8 mouse cellular contexts compared by ENCODE assay signal in the genomic region with DNA sequence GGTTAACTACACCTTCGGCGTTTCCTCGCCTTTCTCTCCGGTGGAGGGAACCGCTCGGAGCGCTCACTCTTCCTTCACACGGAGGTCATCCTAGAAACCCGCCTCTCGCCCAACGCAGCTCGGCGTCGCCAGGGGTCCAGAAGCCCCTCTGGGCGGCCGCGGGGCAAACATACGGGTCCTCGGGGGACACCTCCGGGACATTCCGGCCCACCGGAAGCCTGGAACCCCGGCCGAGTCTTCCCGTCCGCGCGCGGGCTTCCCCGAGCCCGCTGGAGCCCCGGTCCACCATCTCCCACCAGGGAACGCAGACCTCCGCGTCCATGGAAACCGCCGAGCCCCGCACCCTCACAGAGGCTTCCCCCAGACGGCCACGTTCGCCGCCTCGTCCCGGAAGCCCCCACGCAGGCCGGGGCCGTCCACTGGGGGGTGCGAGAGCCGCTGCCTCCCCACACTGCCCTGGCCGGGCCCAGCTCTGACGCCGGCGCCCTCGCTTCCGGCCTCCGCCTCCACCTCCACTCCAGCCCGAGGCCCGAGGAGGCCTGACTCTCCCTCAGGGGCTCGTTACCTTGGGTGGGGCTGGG. TPM values are rescaled to one million over a fixed set of nuclear protein-coding genes. Genes with fewer than 3 reads are reported as not detected.
DNase-seq lines count a peak whose midpoint lies in the region; ATAC-seq and TF ChIP-seq lines count a peak whose summit lies in the region.
"Had no signal": no experiment of that assay in that cellular context is flagged by ENCODE, and none has a peak within 500 bp of the region (broad histone marks: within the 10 kb centered on the region; RNA-seq: fewer than 3 reads in every experiment).

No protein-coding gene starts in this region.

- no peaks in the 10 kb centered on the region for H3K27me3 ChIP-seq in neural tube, embryonic 11.5 days (ENCODE audit: control insufficient read depth, insufficient read depth, low read length)
- no peaks in the 10 kb centered on the region for H3K27me3 ChIP-seq in forebrain, embryonic 15.5 days
- H3K27me3 ChIP-seq in limb, embryonic 15.5 days: no peaks in the 10 kb centered on the region
- H3K27me3 ChIP-seq in neural tube, embryonic 12.5 days (replicated peaks): no peaks in the 10 kb centered on the region

- H3K9ac ChIP-seq in neural tube, embryonic 11.5 days (ENCODE audit: low read length): peak overlapping the region; percentile 96
- peak overlapping the region; percentile 92 for H3K9ac ChIP-seq in forebrain, embryonic 15.5 days (replicated peaks)
- H3K9ac ChIP-seq in limb, embryonic 15.5 days: peak overlapping the region; percentile 98
- H3K9ac ChIP-seq in neural tube, embryonic 12.5 days: peak overlapping the region; percentile 99

- TF ChIP-seq POLR2A in bone marrow macrophage, adult 2 months (IDR thresholded peaks at IDR 0.05; ENCODE audit: borderline replicate concordance, low read depth, low read length): no peak

- peak overlapping the region; percentile 88 for H3K4me3 ChIP-seq in neural tube, embryonic 11.5 days (ENCODE audit: low read depth, low read length)
- H3K4me3 ChIP-seq in bone marrow macrophage, adult 2 months (ENCODE audit: insufficient read depth, low read length): peak overlapping the region; percentile 99
- H3K4me3 ChIP-seq in forebrain, embryonic 15.5 days: peak overlapping the region; percentile 97
- H3K4me3 ChIP-seq in limb, embryonic 15.5 days: peak overlapping the region; percentile 98
- H3K4me3 ChIP-seq in neural tube, embryonic 12.5 days: peak overlapping the region; percentile 99

- DNase-seq in neural tube, embryonic 11.5 days (ENCODE audit: low spot score): no peak
- no peak for DNase-seq in neural tube, embryonic 10.5 days (ENCODE audit: extremely low spot score, low spot score)
- DNase-seq in layer of hippocampus, adult 9-11 months: no peak

- H3K4me2 ChIP-seq in neural tube, embryonic 11.5 days (ENCODE audit: low read depth): peak overlapping the region; percentile 51
- peak overlapping the region; percentile 69 for H3K4me2 ChIP-seq in forebrain, embryonic 15.5 days (replicated peaks)
- H3K4me2 ChIP-seq in limb, embryonic 15.5 days: peak overlapping the region; percentile 60
- H3K4me2 ChIP-seq in neural tube, embryonic 12.5 days (replicated peaks): peak overlapping the region; percentile 74

- no peaks in the 10 kb centered on the region; the same call in 1 of the 2 replicates for H3K36me3 ChIP-seq in neural tube, embryonic 11.5 days (ENCODE audit: control insufficient read depth, insufficient read depth, low read length)
- peaks cover 35% of the 10 kb centered on the region for H3K36me3 ChIP-seq in forebrain, embryonic 15.5 days
- peaks cover 27% of the 10 kb centered on the region for H3K36me3 ChIP-seq in limb, embryonic 15.5 days
- H3K36me3 ChIP-seq in neural tube, embryonic 12.5 days: peaks cover 28% of the 10 kb centered on the region

- WGBS in neural tube, embryonic 11.5 days: under 1% methylated on average over 56 of the region's 59 CpGs
- WGBS in forebrain, embryonic 15.5 days: under 1% methylated on average over 55 of the region's 59 CpGs
- WGBS in limb, embryonic 15.5 days: under 1% methylated on average over 57 of the region's 59 CpGs
- under 1% methylated on average over 59 of the region's 59 CpGs for WGBS in neural tube, embryonic 12.5 days

- no peaks in the 10 kb centered on the region for H3K9me3 ChIP-seq in neural tube, embryonic 11.5 days (ENCODE audit: control insufficient read depth, low read length)
- no peaks in the 10 kb centered on the region for H3K9me3 ChIP-seq in forebrain, embryonic 15.5 days
- no peaks in the 10 kb centered on the region for H3K9me3 ChIP-seq in limb, embryonic 15.5 days
- H3K9me3 ChIP-seq in neural tube, embryonic 12.5 days: no peaks in the 10 kb centered on the region

- peak; percentile 91 for ATAC-seq in neural tube, embryonic 11.5 days (ENCODE audit: insufficient read depth, low FRiP score, low TSS enrichment)
- ATAC-seq in forebrain, embryonic 15.5 days (replicated peaks): peak; percentile 90
- peak; percentile 84 for ATAC-seq in limb, embryonic 15.5 days (ENCODE audit: insufficient number of reproducible peaks, low FRiP score, low TSS enrichment, low read depth)
- peak; percentile 93 for ATAC-seq in neural tube, embryonic 12.5 days (ENCODE audit: low FRiP score, low read depth)

- no peak for TF ChIP-seq CTCF in bone marrow macrophage, adult 2 months (IDR thresholded peaks at IDR 0.05; ENCODE audit: low read depth, low read length)

- H3K4me1 ChIP-seq in neural tube, embryonic 11.5 days (ENCODE audit: control insufficient read depth, insufficient read depth, low read length): no peaks in the 10 kb centered on the region
- peaks cover 14% of the 10 kb centered on the region for H3K4me1 ChIP-seq in bone marrow macrophage, adult 2 months (ENCODE audit: control insufficient read depth, insufficient read depth, low read length)
- H3K4me1 ChIP-seq in forebrain, embryonic 15.5 days: peaks cover 29% of the 10 kb centered on the region
- peaks cover 12% of the 10 kb centered on the region for H3K4me1 ChIP-seq in limb, embryonic 15.5 days
- peaks cover 13% of the 10 kb centered on the region for H3K4me1 ChIP-seq in neural tube, embryonic 12.5 days

- H3K27ac ChIP-seq in neural tube, embryonic 11.5 days (ENCODE audit: low read depth, low read length): peak overlapping the region; percentile 98
- H3K27ac ChIP-seq in bone marrow macrophage, adult 2 months (ENCODE audit: insufficient read depth, low read depth, low read length): peak overlapping the region; percentile 83
- H3K27ac ChIP-seq in forebrain, embryonic 15.5 days (replicated peaks): peak overlapping the region; percentile 95
- H3K27ac ChIP-seq in limb, embryonic 15.5 days: peak overlapping the region; percentile 99
- peak overlapping the region; percentile 98 for H3K27ac ChIP-seq in neural tube, embryonic 12.5 days

RNA-seq across cellular contexts. Expression of gene Smndc1, which starts 0.4 kb away (rescaled TPM):
- 54.4 and 57.5 TPM in 2 replicates for polyA plus RNA-seq in neural tube, embryonic 11.5 days (2014; fragmentation: Nextera tagmentation; extraction: Ambion mirVana)
- 40.8 and 44.3 TPM in 2 replicates for polyA plus RNA-seq in bone marrow macrophage, adult 2 months (2012; ENCODE audit: insufficient read depth, insufficient read length, missing spikeins)
- 41.0 and 42.3 TPM in 2 replicates for polyA plus RNA-seq in forebrain, embryonic 15.5 days (2015; fragmentation: Nextera tagmentation; extraction: Ambion mirVana)
- 35.9 and 37.5 TPM in 2 replicates for polyA plus RNA-seq in limb, embryonic 15.5 days (2015; fragmentation: Nextera tagmentation; extraction: Ambion mirVana)
- polyA plus RNA-seq in neural tube, embryonic 12.5 days (2016; fragmentation: Nextera tagmentation; extraction: Ambion mirVana): 40.4 and 42.5 TPM in 2 replicates

RNA-seq across cellular contexts. Expression of gene Gm10197, which starts 18.4 kb away (rescaled TPM):
- 7.2 TPM in 1 of 2 replicates, not detected in the other for polyA plus RNA-seq in neural tube, embryonic 11.5 days (2014; fragmentation: Nextera tagmentation; extraction: Ambion mirVana)
- polyA plus RNA-seq in bone marrow macrophage, adult 2 months (2012; ENCODE audit: insufficient read depth, insufficient read length, missing spikeins): not detected in 2 replicates
- polyA plus RNA-seq in forebrain, embryonic 15.5 days (2015; fragmentation: Nextera tagmentation; extraction: Ambion mirVana): not detected in 2 replicates
- 2.2 TPM in 1 of 2 replicates, not detected in the other for polyA plus RNA-seq in limb, embryonic 15.5 days (2015; fragmentation: Nextera tagmentation; extraction: Ambion mirVana)
- polyA plus RNA-seq in neural tube, embryonic 12.5 days (2016; fragmentation: Nextera tagmentation; extraction: Ambion mirVana): not detected in 2 replicates
- polyA plus RNA-seq: frontal cortex, adult 2 months had no signal
